ENCODE assay signal across 13 mouse cellular contexts in genomic region chrX:96674871-96675270, GRCm38 (mm10). TPM values are rescaled to one million over a fixed set of nuclear protein-coding genes. Genes with fewer than 3 reads are reported as not detected.
"Had no signal": no experiment of that assay in that cellular context is flagged by ENCODE, and none has a peak within 500 bp of the region (broad histone marks: within the 10 kb centered on the region; RNA-seq: fewer than 3 reads in every experiment).

No protein-coding gene starts in this region.

- DNase-seq: liver, postnatal 0 days; lung, adult 2 months; lung, postnatal 14 days; lung, postnatal 36 days; midbrain, embryonic 14.5 days; retina, postnatal 1 day; right cerebral cortex, adult 18-20 months; spleen, adult 18-20 months; thymus, adult 18-20 months; thymus, postnatal 14 days; thymus, postnatal 36 days had no signal

RNA-seq across cellular contexts. Expression of gene Gpr165, which starts 38.4 kb away (rescaled TPM):
- total RNA-seq: megakaryocyte progenitor cell, adult 5-6 weeks; megakaryocyte-erythroid progenitor cell, adult 5-6 weeks had no signal
